Mouse (Mus musculus): ENCODE results near the gene Slc4a7.

Gene Slc4a7

GRCm38 (mm10) chr14:14701710-14702329 is at the start of gene Slc4a7:
Slc4a7 (plus strand) TSS chr14:14702279.
- no peak for DNase-seq

- DNase-seq: no peak
Measured at GRCm38 (mm10) chr14:14670597-14670996, 31.5 kb upstream of the Slc4a7 start.

GRCm38 (mm10) chr14:14681611-14682010 is 20.5 kb upstream of the Slc4a7 start:
- DNase-seq: no peak

- no peak for DNase-seq
Measured at GRCm38 (mm10) chr14:14684771-14685170, 17.3 kb upstream of the Slc4a7 start.

GRCm38 (mm10) chr14:14686101-14686551 is 16.0 kb upstream of the Slc4a7 start:
- peak; percentile 14 for DNase-seq

- DNase-seq: no peak
Measured at GRCm38 (mm10) chr14:14687258-14687890, 14.7 kb upstream of the Slc4a7 start.

- DNase-seq: peak; percentile 95
Measured at GRCm38 (mm10) chr14:14702399-14703345, 593 bp downstream of the Slc4a7 start.

GRCm38 (mm10) chr14:14703346-14703871 is 1.3 kb downstream of the Slc4a7 start:
- DNase-seq: peak; percentile 70

- DNase-seq: no peak
Measured at GRCm38 (mm10) chr14:14704651-14705050, 2.6 kb downstream of the Slc4a7 start.

GRCm38 (mm10) chr14:14705126-14705525 is 3.0 kb downstream of the Slc4a7 start:
- DNase-seq: no peak

GRCm38 (mm10) chr14:14706381-14706780 is 4.3 kb downstream of the Slc4a7 start:
- no peak for DNase-seq

GRCm38 (mm10) chr14:14707061-14707460 is 5.0 kb downstream of the Slc4a7 start:
- no peak for DNase-seq

GRCm38 (mm10) chr14:14709021-14709420 is 6.9 kb downstream of the Slc4a7 start:
- no peak for DNase-seq

GRCm38 (mm10) chr14:14714130-14714529 is 12.1 kb downstream of the Slc4a7 start:
- no peak for DNase-seq

- DNase-seq: no peak
Measured at GRCm38 (mm10) chr14:14715794-14716193, 13.7 kb downstream of the Slc4a7 start.

- no peak for DNase-seq
Measured at GRCm38 (mm10) chr14:14716843-14717242, 14.8 kb downstream of the Slc4a7 start.

- no peak for DNase-seq
Measured at GRCm38 (mm10) chr14:14718556-14718955, 16.5 kb downstream of the Slc4a7 start.

- DNase-seq: no peak
Measured at GRCm38 (mm10) chr14:14781169-14781568, 79.1 kb downstream of the Slc4a7 start.

GRCm38 (mm10) chr14:14784223-14784622 is 82.1 kb downstream of the Slc4a7 start:
- DNase-seq: no peak

- DNase-seq: no peak
Measured at GRCm38 (mm10) chr14:14786979-14787378, 84.9 kb downstream of the Slc4a7 start.

- no peak for DNase-seq
Measured at GRCm38 (mm10) chr14:14789840-14790470, 87.9 kb downstream of the Slc4a7 start.

GRCm38 (mm10) chr14:14799861-14800260 is 97.8 kb downstream of the Slc4a7 start:
- DNase-seq: no peak

GRCm38 (mm10) chr14:14800332-14800731 is 98.3 kb downstream of the Slc4a7 start:
- no peak for DNase-seq
